In the genomic region with DNA sequence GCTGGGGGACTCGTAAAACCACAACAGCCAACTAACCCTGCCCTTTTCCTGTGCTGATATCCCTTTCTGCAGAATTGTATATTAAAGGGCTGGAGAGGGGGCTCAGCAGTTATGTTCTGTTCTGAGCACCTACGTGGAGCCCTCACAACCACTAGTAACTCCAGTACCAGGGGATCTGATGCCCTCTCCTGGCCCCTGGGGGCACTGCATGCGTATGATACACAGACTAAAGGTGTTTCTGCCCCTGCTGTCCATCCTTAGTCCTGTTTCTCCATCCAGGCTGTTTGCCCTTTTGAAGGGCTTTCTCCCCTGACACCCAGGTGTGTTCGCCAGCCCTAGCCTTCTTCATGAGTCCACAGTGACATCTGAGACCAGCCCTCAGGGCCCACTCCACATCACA, we compare ENCODE assay signal across 9 mouse cellular contexts.
DNase-seq lines count a peak whose midpoint lies in the region; ATAC-seq and TF ChIP-seq lines count a peak whose summit lies in the region.
"Had no signal": no experiment of that assay in that cellular context is flagged by ENCODE, and none has a peak within 500 bp of the region (broad histone marks: within the 10 kb centered on the region; RNA-seq: fewer than 3 reads in every experiment).

No protein-coding gene starts in this region.

- no peak for ATAC-seq in lung, embryonic 14.5 days (ENCODE audit: insufficient read depth)
- ATAC-seq: midbrain, embryonic 13.5 days had no signal

- no peak overlapping the region for H3K27ac ChIP-seq in gastrocnemius, adult 2 months
- no peak overlapping the region for H3K27ac ChIP-seq in lung, embryonic 14.5 days (ENCODE audit: low read depth)
- H3K27ac ChIP-seq: midbrain, embryonic 13.5 days had no signal

- H3K9me3 ChIP-seq in lung, embryonic 14.5 days (ENCODE audit: low read depth, low read length), result no peaks in the 10 kb centered on the region
- H3K9me3 ChIP-seq: midbrain, embryonic 13.5 days had no signal

- no peak overlapping the region for H3K4me2 ChIP-seq in lung, embryonic 14.5 days
- H3K4me2 ChIP-seq: midbrain, embryonic 13.5 days had no signal

- no peaks in the 10 kb centered on the region for H3K36me3 ChIP-seq in lung, embryonic 14.5 days (ENCODE audit: insufficient read depth)
- no peaks in the 10 kb centered on the region for H3K36me3 ChIP-seq in splenic B cell, adult 2 months (ENCODE audit: control insufficient read depth, insufficient read depth, low read length, poor library complexity, severe bottlenecking)
- H3K36me3 ChIP-seq: midbrain, embryonic 13.5 days had no signal

- no peaks in the 10 kb centered on the region for H3K4me1 ChIP-seq in lung, embryonic 14.5 days (ENCODE audit: insufficient read depth)

- TF ChIP-seq CTCF in gastrocnemius, adult 2 months (IDR thresholded peaks at IDR 0.05), result peak; percentile 28; the same call in 1 of the 2 replicates
- TF ChIP-seq CTCF in lung, embryonic 14.5 days (IDR thresholded peaks at IDR 0.05; ENCODE audit: low read depth), result peak; percentile 49

- no peak overlapping the region for H3K9ac ChIP-seq in lung, embryonic 14.5 days
- H3K9ac ChIP-seq: midbrain, embryonic 13.5 days had no signal

- DNase-seq in gastrocnemius, adult 2 months, result no peak
- no peak for DNase-seq in gastrocnemius, postnatal 14 days
- peak; percentile 31 for DNase-seq in lung, embryonic 14.5 days
- DNase-seq in lung, adult 18-20 months, result no peak
- DNase-seq in NIH3T3 (ENCODE audit: low read depth), result peak; percentile 39
- peak; percentile 43 for DNase-seq in splenic B cell, adult 2 months (ENCODE audit: low read depth, low spot score)
- DNase-seq in layer of hippocampus, adult 8-10 months (ENCODE audit: low spot score in 2 of 2), result no peak
- DNase-seq in neural tube, embryonic 10.5 days (ENCODE audit: extremely low spot score, low spot score), result no peak

- intact Hi-C loops in gastrocnemius, adult 2 months (cut with DNase I), result no loop called here
- intact Hi-C loops in gastrocnemius, postnatal 14 days (cut with DNase I; ENCODE audit: low total_unique reads), result no loop called here

- H3K4me3 ChIP-seq in gastrocnemius, adult 2 months, result no peak overlapping the region
- no peak overlapping the region for H3K4me3 ChIP-seq in lung, embryonic 14.5 days (ENCODE audit: low read depth, low read length)
- H3K4me3 ChIP-seq: midbrain, embryonic 13.5 days had no signal

- no peaks in the 10 kb centered on the region for H3K27me3 ChIP-seq in lung, embryonic 14.5 days (ENCODE audit: insufficient read depth, low read length)
- H3K27me3 ChIP-seq in splenic B cell, adult 2 months (ENCODE audit: control insufficient read depth, insufficient read depth, low read length, poor library complexity, severe bottlenecking), result no peaks in the 10 kb centered on the region
- H3K27me3 ChIP-seq: midbrain, embryonic 13.5 days had no signal

- 85% methylated on average over 4 of the region's 4 CpGs for WGBS in lung, embryonic 14.5 days

Comparison
In these comparisons a context has a peak if more than half of its experiments do, and no peak if none do; other contexts are left out.
1. DNase-seq: peak in lung, embryonic 14.5 days (single experiment), NIH3T3 (single experiment) and splenic B cell, adult 2 months (single experiment); none in gastrocnemius, adult 2 months (single experiment), gastrocnemius, postnatal 14 days (single experiment), lung, adult 18-20 months (0 of 2), layer of hippocampus, adult 8-10 months (0 of 2) and neural tube, embryonic 10.5 days (single experiment).